Mouse (Mus musculus): ENCODE results near the gene Gm20388. TPM values are rescaled to one million over a fixed set of nuclear protein-coding genes. Genes with fewer than 3 reads are reported as not detected.

Gene Gm20388
- polyA plus RNA-seq, 1 experiment, result 23.9 TPM

DNA sequence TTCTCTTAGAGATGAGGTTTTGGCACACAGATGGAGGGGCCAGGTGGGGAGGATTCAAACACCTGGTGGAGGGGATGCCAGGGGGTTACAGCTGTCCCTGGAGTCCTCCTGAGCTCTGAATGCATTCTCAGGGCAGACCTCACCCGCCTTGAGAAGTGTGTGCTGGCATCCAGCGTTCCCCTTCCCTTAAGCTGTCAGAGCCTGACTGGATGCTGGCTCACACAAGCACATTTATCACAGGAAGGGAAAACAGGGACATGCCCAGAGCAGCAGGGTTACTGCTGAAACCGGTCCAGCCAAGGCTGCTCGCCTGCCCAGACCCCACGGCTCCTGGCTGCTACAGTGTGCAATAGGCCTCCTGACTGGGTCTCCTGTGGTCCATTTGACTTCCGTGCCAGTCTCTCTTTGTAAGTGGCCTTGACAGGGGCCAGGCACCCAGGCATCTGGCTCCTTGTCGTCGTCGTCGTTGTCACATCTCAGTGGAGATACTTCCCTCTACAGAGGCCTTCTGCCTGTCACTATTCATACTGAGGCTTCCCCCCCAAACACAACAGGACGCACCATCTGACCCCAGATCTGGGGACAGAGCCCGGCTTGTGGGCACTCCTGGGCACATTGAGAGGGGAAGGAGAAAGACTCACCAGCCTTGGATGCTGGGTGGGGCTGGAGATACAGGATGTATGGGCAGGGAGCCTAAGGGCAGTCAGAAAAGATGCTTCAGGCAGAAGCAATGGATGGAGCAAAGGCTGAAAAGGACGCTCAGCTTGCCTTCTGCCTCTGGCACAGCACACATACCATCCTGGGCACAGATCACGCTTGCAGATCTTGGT is 2810.4 kb downstream of the Gm20388 start:
- Histone ChIP-seq H3K4me3 (ENCODE audit: insufficient read depth, low read length) (no peak overlapping the region), H3K4me1 (ENCODE audit: control insufficient read depth, insufficient read depth, low read length) (peaks cover 7% of the 10 kb centered on the region), H3K27ac (ENCODE audit: insufficient read depth, low read length) (no peak overlapping the region)
- TF ChIP-seq CTCF (IDR thresholded peaks at IDR 0.05; ENCODE audit: extremely low read depth, insufficient read depth, low read length) (no peak), POLR2A (IDR thresholded peaks at IDR 0.05; ENCODE audit: extremely low read depth, insufficient read depth, low read length) (no peak)

DNA sequence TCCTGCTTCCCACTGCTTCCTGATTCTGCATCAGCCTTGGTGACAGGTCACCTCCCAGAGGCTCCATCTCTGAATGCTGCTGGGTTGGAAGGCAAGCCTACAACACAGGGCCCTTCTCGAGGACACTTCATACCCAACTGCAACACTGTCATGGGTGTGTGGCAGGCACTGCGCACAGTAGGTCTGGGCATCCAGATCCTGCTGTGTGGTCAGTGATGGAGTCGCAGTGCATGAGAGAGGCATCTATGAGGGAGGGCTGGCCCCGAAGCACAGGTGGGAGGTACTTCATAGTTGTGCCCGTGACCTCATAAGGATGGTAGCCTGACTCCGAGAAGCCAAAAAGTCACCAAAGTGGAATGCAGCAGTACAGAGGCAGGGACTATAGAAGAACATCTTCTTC is 2814.5 kb downstream of the Gm20388 start:
- Histone ChIP-seq H3K4me3 (ENCODE audit: insufficient read depth, low read length) (no peak overlapping the region), H3K4me1 (ENCODE audit: control insufficient read depth, insufficient read depth, low read length) (peaks cover 5% of the 10 kb centered on the region), H3K27ac (ENCODE audit: insufficient read depth, low read length) (no peak overlapping the region)
- TF ChIP-seq CTCF (IDR thresholded peaks at IDR 0.05; ENCODE audit: extremely low read depth, insufficient read depth, low read length), result no peak
- no peak for TF ChIP-seq POLR2A (IDR thresholded peaks at IDR 0.05; ENCODE audit: extremely low read depth, insufficient read depth, low read length)

DNA sequence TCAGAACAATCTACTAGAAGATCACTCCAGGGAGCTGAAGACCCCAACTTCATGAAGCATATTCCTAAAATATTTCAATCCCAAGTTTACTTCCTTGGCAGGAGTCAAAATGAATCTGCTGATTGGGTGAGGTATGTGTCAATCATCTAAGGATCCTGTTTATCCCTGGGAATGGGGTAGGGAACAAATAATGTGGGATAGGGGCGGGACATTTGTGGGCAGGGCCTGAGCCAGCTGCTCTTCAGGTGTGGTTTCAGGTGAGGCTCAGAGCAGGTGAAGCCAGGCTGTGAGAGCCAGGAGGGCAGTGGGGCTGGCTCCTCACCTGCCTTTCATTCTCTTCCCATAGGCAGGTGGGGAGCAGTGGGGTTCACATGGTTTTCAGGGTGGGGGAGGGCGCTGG is 2816.1 kb downstream of the Gm20388 start:
- no peak for TF ChIP-seq CTCF (IDR thresholded peaks at IDR 0.05; ENCODE audit: extremely low read depth, insufficient read depth, low read length)
- no peak for TF ChIP-seq POLR2A (IDR thresholded peaks at IDR 0.05; ENCODE audit: extremely low read depth, insufficient read depth, low read length)
- H3K4me3 ChIP-seq (ENCODE audit: insufficient read depth, low read length), result no peak overlapping the region
- no peaks in the 10 kb centered on the region for H3K4me1 ChIP-seq (ENCODE audit: control insufficient read depth, insufficient read depth, low read length)
- H3K27ac ChIP-seq (ENCODE audit: insufficient read depth, low read length), result no peak overlapping the region

DNA sequence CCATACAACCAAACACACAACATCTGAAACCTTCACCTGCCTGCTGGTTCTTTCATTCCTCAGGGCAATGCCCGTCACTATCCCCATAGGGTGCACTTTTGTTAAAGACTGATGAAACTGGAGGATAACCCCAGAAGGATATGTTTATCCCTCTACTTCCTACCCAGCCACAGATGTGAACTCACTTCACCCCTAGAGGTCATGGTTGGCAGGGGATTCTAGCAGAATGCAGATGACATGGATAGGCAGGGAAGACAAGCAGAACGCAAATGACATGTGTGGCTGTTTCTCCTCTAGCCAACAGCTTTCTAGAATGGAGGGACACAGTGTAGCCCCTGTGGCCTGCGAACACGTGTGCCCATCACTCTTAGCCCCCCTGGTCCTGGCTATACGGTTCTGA is 2816.8 kb downstream of the Gm20388 start:
- Histone ChIP-seq H3K4me3 (ENCODE audit: insufficient read depth, low read length) (no peak overlapping the region), H3K4me1 (ENCODE audit: control insufficient read depth, insufficient read depth, low read length) (no peaks in the 10 kb centered on the region), H3K27ac (ENCODE audit: insufficient read depth, low read length) (no peak overlapping the region)
- no peak for TF ChIP-seq CTCF (IDR thresholded peaks at IDR 0.05; ENCODE audit: extremely low read depth, insufficient read depth, low read length)
- TF ChIP-seq POLR2A (IDR thresholded peaks at IDR 0.05; ENCODE audit: extremely low read depth, insufficient read depth, low read length), result no peak

DNA sequence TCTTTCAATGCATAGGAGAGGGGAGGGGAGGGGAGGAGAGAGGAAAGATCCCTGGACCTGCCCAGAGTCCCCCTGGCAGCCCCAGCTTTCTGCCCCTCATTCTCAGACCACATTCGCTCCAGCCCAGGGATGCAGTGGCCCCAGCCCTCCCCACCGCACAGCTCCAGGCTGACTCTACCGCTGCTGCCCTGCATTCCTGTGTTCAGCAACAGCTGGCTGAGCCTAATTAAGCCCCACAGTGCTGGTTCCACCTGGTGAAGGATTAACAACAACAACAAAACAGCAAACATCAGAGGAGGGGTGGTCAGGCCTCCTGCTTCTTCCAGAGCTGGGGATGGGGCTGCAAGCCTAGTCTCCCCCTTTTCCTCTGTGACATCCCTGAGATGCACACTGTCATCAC is 2818.0 kb downstream of the Gm20388 start:
- TF ChIP-seq POLR2A (IDR thresholded peaks at IDR 0.05; ENCODE audit: extremely low read depth, insufficient read depth, low read length), result no peak
- no peak for TF ChIP-seq CTCF (IDR thresholded peaks at IDR 0.05; ENCODE audit: extremely low read depth, insufficient read depth, low read length)
- Histone ChIP-seq H3K4me1 (ENCODE audit: control insufficient read depth, insufficient read depth, low read length) (no peaks in the 10 kb centered on the region), H3K27ac (ENCODE audit: insufficient read depth, low read length) (no peak overlapping the region), H3K4me3 (ENCODE audit: insufficient read depth, low read length) (no peak overlapping the region)

DNA sequence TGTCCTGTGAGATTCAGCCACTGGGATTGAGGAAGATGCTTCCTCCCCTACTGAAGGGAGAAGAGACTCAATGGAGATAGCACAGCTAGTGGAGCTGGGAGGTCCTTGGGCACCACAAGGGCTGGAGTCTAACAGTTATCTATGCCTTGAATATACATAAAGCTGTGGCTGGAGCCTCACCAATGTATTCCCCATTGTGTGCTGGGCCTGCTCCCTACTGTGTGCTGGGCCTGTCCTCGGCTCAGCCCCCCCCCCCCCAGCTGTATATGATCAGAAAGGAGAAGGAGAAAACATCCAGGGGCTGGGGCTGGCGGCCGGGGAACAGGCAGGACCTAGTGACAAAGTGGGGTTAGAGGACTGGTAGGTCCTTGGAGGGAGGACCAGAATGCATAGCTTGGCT is 2824.5 kb downstream of the Gm20388 start:
- no peak for TF ChIP-seq POLR2A (IDR thresholded peaks at IDR 0.05; ENCODE audit: extremely low read depth, insufficient read depth, low read length)
- no peak for TF ChIP-seq CTCF (IDR thresholded peaks at IDR 0.05; ENCODE audit: extremely low read depth, insufficient read depth, low read length)
- no peak overlapping the region for H3K4me3 ChIP-seq (ENCODE audit: insufficient read depth, low read length)
- H3K4me1 ChIP-seq (ENCODE audit: control insufficient read depth, insufficient read depth, low read length), result peaks cover 8% of the 10 kb centered on the region
- H3K27ac ChIP-seq (ENCODE audit: insufficient read depth, low read length), result no peak overlapping the region

DNA sequence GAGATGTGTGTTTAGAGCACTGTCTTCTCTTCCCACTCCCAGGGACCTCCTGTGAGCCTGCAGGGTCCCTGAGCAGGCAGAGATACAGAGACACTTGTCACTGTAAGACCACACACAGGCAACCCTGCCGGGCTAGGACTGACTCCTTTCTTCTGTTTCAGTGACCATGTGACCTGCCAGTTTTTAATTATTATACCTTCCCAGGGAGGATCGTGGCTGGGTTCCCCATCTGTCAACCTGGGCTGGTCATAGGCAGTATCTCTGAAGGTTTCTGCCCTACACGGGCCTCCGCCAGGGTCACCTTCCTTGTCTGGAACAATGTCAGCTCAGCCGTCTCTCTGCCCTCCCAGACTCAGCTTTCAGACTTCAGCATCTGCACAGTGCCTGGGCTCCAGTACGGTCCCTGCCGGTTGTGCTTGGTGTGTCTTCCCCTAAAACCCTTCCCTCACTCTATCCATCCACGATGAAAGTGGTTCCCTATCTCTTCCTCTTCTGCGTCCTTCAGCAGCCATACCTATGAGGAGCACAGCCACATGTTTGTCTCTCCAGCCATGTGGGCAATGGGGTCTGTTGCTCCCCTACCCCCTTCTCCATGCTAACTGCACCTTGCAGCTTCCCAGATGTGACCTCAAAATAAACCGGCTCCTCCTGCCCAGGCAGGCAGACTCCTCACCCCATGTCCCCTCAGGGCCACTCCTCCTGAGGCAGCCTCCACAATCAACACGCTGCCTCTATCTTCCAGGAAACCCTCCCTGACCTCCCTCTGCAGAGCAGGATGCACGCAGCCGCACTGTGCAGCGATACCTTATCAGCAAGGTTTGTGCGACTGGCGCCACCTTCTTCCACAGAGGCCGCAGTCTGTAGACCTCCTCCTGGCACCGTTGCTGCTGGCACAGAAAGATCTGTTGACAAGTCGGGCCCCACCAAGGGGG is 2825.2 kb downstream of the Gm20388 start:
- no peak overlapping the region for H3K27ac ChIP-seq (ENCODE audit: insufficient read depth, low read length)
- TF ChIP-seq POLR2A (IDR thresholded peaks at IDR 0.05; ENCODE audit: extremely low read depth, insufficient read depth, low read length) (no peak), CTCF (IDR thresholded peaks at IDR 0.05; ENCODE audit: extremely low read depth, insufficient read depth, low read length) (no peak)
- no peak overlapping the region for H3K4me3 ChIP-seq (ENCODE audit: insufficient read depth, low read length)
- peaks cover 8% of the 10 kb centered on the region for H3K4me1 ChIP-seq (ENCODE audit: control insufficient read depth, insufficient read depth, low read length)

DNA sequence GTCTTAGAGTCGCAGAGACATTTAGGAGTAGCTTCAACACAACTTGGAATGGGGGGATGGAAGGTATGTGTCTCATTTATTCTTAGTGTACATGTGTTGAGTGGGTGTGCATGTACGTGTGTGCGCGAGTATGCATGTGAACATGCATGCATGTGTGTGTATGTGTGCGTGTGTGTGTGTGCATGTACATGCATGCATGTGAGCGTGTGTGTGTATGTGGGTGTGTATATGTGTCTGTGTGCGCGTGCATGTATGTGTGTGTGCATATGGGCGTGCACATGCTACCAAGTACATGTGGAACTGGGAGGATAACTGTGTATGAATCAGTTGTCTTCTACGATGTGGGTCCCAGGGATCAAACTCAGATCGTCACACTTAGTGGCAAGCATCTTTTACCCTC is 2826.0 kb downstream of the Gm20388 start:
- no peak for TF ChIP-seq CTCF (IDR thresholded peaks at IDR 0.05; ENCODE audit: extremely low read depth, insufficient read depth, low read length)
- no peak for TF ChIP-seq POLR2A (IDR thresholded peaks at IDR 0.05; ENCODE audit: extremely low read depth, insufficient read depth, low read length)
- peaks cover 8% of the 10 kb centered on the region for H3K4me1 ChIP-seq (ENCODE audit: control insufficient read depth, insufficient read depth, low read length)
- no peak overlapping the region for H3K4me3 ChIP-seq (ENCODE audit: insufficient read depth, low read length)
- no peak overlapping the region for H3K27ac ChIP-seq (ENCODE audit: insufficient read depth, low read length)

DNA sequence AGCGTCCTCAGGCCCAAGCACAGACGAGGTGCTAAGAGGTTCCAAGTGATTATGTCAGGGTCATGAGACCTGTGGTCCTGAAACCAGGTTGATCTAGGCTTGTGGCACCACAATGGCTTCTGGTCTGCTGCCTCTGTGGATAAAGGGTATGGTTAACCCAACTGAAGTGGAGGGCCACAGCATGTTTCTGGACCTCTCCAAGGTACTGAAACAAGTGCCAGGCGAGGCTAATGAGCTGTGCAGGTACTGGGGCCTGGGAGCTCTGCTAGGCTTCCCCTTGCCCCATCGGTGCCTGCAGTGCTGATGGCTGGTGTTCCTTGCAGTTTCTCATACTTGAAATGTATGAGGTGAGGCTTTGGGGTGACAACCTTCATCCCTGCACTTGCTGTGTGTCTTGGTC is 2826.4 kb downstream of the Gm20388 start:
- no peak for TF ChIP-seq POLR2A (IDR thresholded peaks at IDR 0.05; ENCODE audit: extremely low read depth, insufficient read depth, low read length)
- no peak for TF ChIP-seq CTCF (IDR thresholded peaks at IDR 0.05; ENCODE audit: extremely low read depth, insufficient read depth, low read length)
- Histone ChIP-seq H3K27ac (ENCODE audit: insufficient read depth, low read length) (no peak overlapping the region), H3K4me1 (ENCODE audit: control insufficient read depth, insufficient read depth, low read length) (peaks cover 8% of the 10 kb centered on the region), H3K4me3 (ENCODE audit: insufficient read depth, low read length) (no peak overlapping the region)

Data from cortical plate, adult 2 months (tissue).